Mouse (Mus musculus): Measurements from ENCODE around the gene Ipo9.

Gene Ipo9

GRCm38 (mm10) chr1:135369415-135369814, 60.9 kb downstream of the Ipo9 start:
- no peak for DNase-seq (ENCODE audit: extremely low spot score, low read depth, low spot score)

DNA sequence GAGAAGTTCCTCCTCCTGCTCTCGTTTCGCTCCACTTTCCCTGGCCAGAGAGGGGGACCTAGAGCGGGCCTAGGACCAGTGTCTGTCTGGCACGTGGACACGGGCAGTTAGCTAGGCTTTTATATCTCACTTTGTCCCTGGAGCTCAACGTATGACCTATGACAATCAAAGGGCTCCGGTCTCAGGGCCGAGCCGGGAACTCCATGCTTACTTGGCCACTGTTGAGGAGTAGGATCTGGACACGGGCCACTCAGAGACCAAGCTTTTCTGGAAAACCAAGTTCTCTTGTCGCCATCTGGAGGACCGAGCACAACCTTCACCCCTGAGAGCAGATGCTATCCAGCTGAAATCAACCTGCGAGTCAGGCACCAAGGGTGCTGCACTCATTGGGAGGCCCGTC, 61.3 kb downstream of the Ipo9 start:
- no peak for DNase-seq (ENCODE audit: extremely low spot score, low read depth, low spot score)

DNA sequence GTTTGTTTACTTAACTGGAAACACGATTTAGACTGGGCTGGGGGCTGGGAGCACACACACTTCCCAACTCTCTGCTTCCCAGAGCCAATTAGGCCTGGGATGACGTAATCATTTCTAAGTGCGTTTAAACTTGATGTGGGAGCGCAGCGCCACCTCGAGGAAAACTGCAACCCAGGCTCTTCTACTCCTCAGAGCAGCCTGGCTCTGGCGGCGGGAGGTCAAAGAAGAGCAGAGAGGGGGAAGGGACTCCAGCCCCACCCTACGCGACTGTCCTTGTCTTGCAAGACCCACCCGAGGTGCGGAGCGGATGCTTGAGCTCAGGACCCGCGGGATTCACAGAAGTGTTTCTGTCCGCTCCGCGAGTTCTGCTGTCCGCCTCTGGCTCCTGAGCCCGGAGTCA, 62.1 kb downstream of the Ipo9 start:
- DNase-seq (ENCODE audit: extremely low spot score, low read depth, low spot score), result peak; percentile 91

GRCm38 (mm10) chr1:135367595-135367994, 62.7 kb downstream of the Ipo9 start:
- no peak for DNase-seq (ENCODE audit: extremely low spot score, low read depth, low spot score)

DNA sequence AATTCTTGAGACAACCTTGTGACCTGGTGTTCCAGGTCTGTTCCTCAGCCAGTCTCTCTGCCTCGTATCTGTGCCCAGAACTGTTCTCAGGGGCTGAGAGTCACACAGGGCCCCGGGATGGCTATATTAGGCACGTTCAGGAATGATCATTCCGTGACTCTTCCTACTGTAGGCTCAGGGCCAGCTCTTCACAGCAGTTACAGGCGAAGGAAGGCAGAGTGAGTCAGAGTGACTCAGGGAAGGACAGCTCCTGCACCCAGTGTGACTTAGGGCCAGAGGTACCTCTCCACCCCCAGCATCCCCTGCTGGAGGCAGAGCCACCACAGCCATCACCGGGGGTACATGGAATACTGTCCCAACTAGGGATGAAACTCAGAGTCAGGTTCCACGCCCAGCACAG, 63.3 kb downstream of the Ipo9 start:
- no peak for DNase-seq (ENCODE audit: extremely low spot score, low read depth, low spot score)

DNA sequence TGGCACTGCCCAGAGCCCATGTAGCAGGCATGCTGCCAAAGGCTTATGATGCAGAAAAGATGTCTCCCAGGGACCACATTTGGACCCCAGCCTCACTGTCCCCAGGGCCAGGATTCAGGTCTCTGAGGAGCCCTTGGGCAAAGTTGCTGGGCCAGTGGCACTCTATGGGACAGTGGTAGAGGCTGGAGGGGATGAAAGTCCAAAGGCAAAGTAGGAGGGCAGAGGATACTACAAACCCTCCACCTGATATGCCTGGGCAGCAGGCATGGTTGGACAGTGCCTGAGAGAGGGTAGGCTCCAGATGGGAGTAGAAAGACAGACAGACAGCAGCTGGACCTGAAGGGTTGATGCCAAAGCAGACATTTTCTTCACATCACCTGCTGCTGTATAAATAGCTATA, 63.9 kb downstream of the Ipo9 start:
- no peak for DNase-seq (ENCODE audit: extremely low spot score, low read depth, low spot score)

GRCm38 (mm10) chr1:135363446-135363845, 66.9 kb downstream of the Ipo9 start:
- DNase-seq (ENCODE audit: extremely low spot score, low read depth, low spot score), result no peak

DNA sequence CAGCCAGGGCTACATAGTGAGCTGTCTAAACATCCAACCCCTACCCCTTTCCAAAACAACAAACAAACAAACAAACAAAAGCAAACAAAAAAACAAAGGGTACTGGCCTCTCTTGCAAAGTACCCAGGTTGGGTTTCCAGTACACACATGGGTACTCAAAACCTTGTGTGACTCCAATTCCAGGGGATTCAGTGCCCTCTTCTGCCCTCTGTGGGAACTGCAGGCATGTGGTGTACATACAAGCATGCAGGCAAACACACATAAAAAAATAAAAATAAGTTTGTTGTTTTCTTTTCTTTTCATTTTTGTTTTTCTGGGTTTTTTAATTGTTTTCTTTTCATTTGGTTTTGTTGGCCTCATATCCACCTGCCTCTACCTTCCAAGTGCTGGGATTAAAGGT, 68.2 kb downstream of the Ipo9 start:
- no peak for DNase-seq (ENCODE audit: extremely low spot score, low read depth, low spot score)

- DNase-seq (ENCODE audit: extremely low spot score, low read depth, low spot score), result no peak
These were observed 68.8 kb downstream of the Ipo9 start for GRCm38 (mm10) chr1:135361491-135361890.

GRCm38 (mm10) chr1:135359071-135359470, 71.2 kb downstream of the Ipo9 start:
- no peak for DNase-seq (ENCODE audit: extremely low spot score, low read depth, low spot score)

GRCm38 (mm10) chr1:135351953-135352352, 78.3 kb downstream of the Ipo9 start:
- DNase-seq (ENCODE audit: extremely low spot score, low read depth, low spot score), result no peak

DNA sequence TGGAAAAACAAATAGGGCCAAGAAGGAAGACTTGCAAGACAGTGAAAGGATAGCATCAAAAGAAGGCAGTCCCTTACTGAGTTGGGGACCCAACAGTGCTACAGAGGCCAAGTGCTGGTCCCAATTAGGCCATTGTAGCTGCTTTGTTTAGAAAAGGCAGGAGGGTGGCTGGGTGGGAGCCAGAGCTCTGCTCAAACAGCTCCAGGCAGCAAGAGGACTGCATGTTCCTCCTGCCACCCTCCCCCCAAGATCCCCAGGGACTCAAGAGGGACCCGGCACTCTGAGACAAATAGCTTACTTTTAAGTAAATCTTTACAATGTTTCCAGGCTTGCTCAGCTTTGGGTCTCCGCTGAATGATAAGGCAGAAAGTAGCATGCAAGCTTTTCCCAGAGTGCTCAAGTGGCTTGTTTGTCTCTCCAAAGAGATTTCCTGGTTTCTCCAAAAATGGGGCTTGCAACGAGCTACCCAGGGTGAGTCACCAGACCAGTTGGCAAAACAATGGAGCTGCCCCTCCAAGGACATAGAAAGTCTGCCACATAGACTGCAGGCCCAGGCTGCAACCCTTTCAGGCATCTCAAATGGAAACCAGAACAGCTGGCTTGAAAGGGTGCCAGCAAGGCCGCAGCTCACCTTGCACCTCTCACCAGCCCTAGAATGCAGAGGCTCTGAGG, 82.7 kb downstream of the Ipo9 start:
- no peak for DNase-seq (ENCODE audit: extremely low spot score, low read depth, low spot score)

- DNase-seq (ENCODE audit: extremely low spot score, low read depth, low spot score), result no peak
These were observed 83.4 kb downstream of the Ipo9 start for GRCm38 (mm10) chr1:135346891-135347290.

GRCm38 (mm10) chr1:135344026-135344425, 86.3 kb downstream of the Ipo9 start:
- DNase-seq (ENCODE audit: extremely low spot score, low read depth, low spot score), result no peak

DNA sequence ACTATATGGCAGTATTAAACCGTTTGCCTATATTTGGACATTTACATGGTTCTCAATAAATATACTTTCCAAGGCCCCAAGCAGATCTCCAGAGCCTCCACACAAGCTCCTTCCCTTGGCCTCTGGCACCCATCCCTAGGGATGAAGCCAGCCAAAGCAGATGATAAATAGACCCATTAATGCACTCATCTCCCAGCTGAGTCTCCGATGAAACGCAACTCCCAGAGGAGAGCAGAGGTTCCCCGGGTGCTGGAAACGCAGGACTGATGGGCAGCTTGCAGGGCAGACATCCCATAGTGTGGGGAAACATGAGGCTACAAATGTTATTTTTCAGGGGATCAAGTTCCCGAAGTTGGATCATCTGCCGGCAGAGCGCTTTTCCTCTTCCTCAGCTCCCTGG, 88.4 kb downstream of the Ipo9 start:
- no peak for DNase-seq (ENCODE audit: extremely low spot score, low read depth, low spot score)
